Mouse (Mus musculus) central nervous system, embryonic 11.5 days (tissue): ENCODE data around the gene Sptb. TPM values are rescaled to one million over a fixed set of nuclear protein-coding genes. Genes with fewer than 3 reads are reported as not detected.

Source experiments
- polyA plus RNA-seq: library from polyadenylated mRNA; depleted of rRNA; stranded (reverse); fragments of >200 nt; gene quantifications from 2 replicates; pipeline ENCODE4 v1.2.3, GENCODE M21; 2012; rRNA removed

The Sptb gene
- 5.6 and 5.9 TPM in 2 replicates for polyA plus RNA-seq

DNA sequence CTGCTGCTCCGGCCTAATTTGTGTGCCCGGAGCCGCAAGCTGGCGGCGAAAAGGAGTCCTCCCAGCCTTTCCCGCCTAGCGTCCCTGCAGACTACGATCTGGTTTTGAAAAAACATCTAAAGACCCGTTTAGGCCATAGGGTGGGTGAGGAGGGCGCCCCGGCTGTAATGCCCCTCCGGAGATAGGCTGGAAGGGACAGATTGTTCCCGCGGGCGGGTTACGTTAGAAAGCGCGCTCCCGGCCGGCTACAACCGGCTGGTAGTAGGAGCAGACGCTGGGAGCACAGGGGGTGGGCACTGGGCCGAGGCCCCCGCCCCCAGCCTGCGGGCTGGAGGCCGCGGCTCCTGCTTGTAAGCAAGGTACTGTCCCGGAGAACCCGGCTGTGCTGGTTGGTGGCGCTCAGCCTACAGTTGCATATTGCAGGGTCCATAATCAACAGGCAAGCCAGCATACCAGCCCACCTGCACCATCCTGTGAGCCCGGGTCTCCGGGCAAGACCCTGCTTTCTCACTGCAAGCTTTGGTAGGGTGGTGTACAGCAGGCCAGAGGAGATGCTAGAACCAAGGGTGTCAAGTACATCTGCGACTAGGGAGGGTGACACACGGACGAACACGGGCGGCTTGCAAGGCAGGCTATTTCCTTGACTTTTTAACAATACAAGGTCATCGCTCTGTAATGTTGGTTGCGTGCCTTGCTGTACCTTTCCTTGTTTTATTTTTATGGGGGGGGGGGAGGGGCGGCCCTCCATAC is at the start of gene Sptb:
TSS of gene Sptb (minus strand) at position 197 of the 750 bp plus-strand sequence.

DNA sequence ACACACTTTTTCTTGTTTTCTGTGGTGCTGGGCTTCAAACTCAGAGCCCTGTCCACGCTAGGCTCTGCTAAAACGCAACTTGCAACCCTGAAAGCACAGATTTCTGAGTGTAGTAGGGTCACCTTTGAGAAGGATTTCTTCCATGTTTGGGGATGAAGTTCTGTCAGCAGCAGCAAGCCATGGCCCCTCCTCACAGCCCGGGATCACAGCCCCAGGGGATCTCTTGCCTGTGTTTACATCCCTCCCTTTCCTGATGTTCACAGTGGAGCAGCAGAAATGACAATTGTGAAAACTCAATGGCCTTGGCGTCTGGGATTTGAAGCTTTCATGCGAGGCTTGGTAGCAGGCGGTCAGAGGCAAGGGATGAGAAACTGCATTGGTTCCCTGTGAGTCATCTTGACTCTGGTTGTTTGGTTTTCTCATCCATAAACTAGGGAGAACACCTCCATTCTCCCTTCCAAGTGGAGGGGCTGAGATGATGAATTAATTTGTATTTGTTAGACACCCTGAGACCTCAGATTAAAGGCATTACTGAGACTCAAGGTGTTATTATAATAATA is 179.7 kb downstream of the Sptb start, which contains the start of gene Plekhg3:
TSS of gene Plekhg3 (plus strand) at position 312 of the 560 bp plus-strand sequence.

Other genes starting within 250 kb of the Sptb start
- 4.2 and 7.9 TPM in 2 replicates for gene Plekhg3, start 179.7 kb downstream of the Sptb start, polyA plus RNA-seq
- 56.8 and 61.5 TPM in 2 replicates for gene Churc1, start 55.0 kb upstream of the Sptb start, polyA plus RNA-seq
- gene Fntb, start 55.0 kb upstream of the Sptb start, polyA plus RNA-seq = 24.7 and 30.6 TPM in 2 replicates
- gene Gpx2, start 85.0 kb upstream of the Sptb start, polyA plus RNA-seq = 0.16 and 0.60 TPM in 2 replicates
- gene Rab15, start 112.4 kb upstream of the Sptb start, polyA plus RNA-seq = 12.9 and 13.9 TPM in 2 replicates